Mouse (Mus musculus) frontal cortex, postnatal 10 days (tissue): Measurements from ENCODE around the gene Scgn.
A peak's percentile ranks its signal among the peaks of the same experiment; 100 is the strongest.

Experiments used
- DNase-seq, 2 experiments: peaks; one replicate each; pipeline ENCODE4 v3.0.0; 2022; ENCODE audit warnings: low spot score in 2 of 2, mixed read lengths in 1 of 2

The Scgn gene

DNA sequence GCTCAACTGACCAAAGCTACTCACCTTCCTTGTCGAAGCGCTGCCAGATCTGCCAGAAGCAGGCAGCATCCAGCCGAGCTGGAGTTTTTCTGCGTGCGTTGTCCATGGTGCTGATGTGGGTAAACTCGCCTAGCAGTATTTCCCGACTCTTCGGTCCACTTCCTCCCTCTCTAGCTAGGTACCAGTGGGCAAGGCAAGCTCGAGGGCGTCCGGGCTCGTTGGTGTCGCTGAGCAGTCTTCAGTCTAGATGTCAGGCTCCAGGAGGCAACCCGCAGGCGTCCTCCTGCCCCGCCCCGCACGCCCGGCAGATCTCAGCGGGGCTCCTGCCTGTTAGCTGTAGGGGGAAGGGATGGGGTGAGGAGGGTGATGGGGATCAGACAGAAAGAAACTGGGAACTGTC lies at the start of gene Scgn:
Gene Scgn, minus strand, starts transcription at position 287 of the 400 bp plus-strand sequence.
- peak in 1 of 2 experiments; percentile 29 for DNase-seq

DNA sequence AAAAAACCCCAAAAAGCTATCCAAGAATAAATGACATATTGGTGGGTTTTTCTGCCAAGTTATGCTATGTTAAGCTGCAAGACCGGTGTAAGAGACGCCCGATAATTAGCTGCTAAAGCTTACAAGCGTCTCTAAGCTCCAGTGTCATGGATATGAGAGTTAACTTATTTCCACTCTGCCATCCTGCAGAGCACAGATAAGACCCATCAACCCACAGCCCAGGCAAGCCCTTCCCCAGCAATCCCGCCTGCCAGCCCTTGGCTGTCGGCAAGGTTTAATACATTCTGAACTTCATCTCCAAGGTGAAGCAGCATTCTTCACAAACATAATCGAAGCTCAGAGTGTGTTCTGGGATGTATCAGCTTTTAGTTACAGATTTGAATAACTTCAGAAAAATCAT lies 49.2 kb upstream of the Scgn start:
- DNase-seq = no peak

- DNase-seq = no peak
Observed at GRCm38 (mm10) chr13:24037502-24037901, 46.5 kb upstream of the Scgn start.

- no peak for DNase-seq
Observed at GRCm38 (mm10) chr13:24036150-24036549, 45.1 kb upstream of the Scgn start.

DNA sequence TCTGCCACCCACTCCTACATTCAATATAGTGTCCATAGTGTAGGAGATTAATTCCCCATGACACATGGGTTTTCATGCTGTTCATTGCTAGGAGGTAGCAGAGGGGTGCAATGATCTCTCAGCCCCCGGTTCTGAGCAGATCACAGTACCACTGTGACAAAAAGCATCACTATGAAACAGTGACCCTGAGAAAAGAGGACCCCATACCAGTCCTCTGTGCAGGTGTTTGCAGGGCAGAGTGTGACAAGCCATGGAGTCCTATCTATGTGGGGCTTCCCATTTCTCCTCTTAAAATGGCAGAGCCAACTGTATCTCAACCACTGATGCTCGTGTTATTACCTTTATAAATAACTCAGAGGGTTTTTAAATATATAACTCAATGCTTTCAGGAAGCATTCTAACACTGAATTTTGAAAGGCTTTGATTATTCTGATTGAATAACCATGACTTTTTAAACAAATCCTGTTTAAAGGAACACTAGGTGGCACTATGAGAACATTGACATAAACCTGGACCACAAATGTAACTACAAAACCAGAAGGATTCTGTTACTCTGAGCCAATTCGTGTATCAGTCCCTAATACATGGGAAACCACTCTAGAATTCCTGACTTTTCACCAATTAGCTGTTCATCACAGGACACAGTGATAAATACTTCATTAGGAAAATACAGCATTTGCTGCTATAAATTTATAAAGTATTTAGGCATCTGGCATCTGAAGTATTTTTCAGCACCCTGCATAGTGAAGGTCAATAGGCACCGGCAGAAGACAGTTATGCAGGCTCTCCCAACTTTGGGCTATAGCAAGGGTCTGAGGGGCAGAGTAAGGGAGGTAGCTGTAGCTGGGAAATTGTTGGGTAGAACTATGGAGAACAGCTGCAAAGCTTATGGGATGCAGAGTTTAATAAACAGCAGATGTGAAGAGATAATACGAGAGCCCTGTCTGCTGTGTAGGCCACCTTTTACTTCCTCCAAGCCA lies 36.5 kb upstream of the Scgn start:
- no peak for DNase-seq

DNA sequence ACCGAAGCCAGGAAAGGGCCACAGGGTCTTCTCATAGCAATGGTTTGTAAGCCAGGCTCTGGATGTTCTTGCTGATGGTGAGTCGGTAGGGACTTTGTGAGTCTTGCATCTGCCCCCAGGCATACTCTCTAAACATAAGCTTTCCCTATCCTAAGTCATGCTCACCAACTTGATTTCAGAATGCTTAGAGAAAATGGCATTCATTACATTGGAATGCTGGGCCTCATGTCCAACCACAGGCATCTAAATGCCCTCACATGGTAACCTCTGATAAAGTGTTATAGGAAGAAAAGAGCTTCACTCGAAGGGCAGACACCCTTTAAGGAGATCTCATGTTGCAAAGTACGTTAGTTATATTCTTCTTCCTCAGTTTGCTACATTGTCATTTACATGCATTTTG lies 27.5 kb upstream of the Scgn start:
- DNase-seq = no peak

- DNase-seq = no peak
Observed at GRCm38 (mm10) chr13:24005528-24005927, 14.5 kb upstream of the Scgn start.

GRCm38 (mm10) chr13:24001797-24002196 lies 10.8 kb upstream of the Scgn start:
- DNase-seq = no peak

DNA sequence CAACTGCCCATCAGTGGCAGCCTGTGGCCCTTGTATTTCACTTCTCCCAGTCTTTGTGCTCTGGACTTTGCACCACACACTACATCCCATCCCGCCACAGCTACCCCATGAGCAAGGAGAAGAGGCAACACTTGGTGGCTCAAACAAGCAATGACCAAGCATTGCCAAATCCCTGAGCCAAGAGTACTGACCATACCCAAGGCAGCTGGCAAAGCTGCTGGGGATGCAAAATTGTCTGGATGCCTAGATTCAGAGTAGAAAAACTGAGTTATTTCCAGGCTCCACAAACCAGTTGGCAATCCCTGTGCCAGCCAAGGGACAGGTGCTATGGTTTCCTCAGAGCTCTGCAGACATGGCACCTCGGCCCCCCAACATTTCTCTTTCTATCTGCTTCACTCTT lies 10.1 kb upstream of the Scgn start:
- DNase-seq = no peak

DNA sequence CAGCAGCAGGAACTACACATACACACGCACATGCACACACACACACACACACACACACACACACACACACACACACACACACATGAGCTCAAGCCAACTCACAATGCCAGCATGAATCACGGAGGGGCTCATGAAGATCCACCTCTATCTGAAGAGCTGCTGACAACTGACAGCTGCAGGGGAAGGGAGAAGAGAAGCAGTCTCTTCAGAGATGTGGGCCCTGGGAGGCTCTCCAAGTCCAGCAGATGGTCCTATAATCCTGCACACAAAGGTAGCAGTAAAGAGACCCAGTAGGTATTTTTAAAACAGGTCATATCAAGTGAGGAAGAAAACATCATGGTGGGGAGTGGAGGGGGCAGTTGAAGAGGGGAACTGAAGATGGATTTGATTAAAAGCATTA lies 7.8 kb upstream of the Scgn start:
- DNase-seq = no peak

- DNase-seq = no peak
Observed at GRCm38 (mm10) chr13:23994756-23995155, 3.7 kb upstream of the Scgn start.

DNA sequence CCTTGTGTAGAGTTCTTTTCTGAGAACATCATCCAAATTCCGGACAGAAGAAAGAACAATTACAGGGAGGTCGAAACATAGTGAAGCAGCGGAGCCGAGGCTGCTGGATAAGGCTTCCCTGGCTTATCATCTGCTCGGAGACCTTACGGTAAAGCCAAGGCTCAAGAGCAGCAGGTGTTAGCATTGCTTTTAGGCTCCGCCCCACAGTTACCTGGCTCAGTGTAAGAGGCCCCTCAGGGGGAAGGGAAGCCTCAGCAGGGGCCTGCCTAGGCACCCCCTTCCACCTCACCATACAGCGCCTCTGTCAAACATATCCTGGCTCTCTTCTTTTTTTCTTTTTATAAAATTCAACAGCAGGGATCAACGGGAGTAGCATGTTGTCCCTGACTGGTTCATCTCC lies 3.0 kb upstream of the Scgn start:
- DNase-seq = no peak

DNA sequence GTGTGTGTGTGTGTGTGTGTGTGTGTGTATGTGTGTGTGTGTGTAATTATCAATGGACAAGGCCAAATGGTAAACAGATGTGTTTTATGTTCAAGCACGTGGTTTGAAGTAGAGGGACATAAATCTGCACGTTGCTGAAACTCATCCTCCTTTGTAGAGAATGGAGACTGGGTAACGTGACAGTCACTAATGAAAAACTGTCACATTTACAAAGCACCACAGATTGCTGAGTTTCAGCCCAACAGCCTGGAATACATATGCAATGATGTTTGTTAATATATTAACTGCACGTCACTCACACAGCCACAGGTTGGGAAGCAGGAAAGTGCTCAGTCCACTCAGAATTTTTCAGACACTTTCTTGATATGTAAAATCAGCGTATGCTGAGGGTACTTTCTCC lies 563 bp downstream of the Scgn start:
- DNase-seq = no peak

- no peak for DNase-seq
Observed at GRCm38 (mm10) chr13:23985130-23985529, 5.9 kb downstream of the Scgn start.

- DNase-seq = no peak
Observed at GRCm38 (mm10) chr13:23972271-23972670, 18.7 kb downstream of the Scgn start.

DNA sequence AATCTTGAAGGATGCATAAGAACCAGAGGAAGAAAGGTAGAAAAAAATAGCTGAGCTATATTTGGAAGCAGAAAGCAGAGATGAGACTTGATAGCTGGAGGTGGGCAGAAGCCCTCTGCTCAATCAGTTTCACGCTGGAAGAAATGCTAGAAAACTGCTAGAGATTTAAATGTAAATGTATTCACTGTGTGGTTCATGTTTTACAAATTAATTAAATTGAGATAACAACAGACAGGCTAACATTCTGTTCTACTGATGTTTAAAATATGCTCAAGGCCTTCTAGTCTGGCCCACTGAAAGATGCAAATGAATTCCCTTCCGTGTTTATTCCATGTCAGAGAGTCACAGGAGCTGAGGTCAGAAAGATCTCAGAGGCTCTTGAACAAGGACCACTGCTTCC lies 19.1 kb downstream of the Scgn start:
- DNase-seq = no peak

- no peak for DNase-seq
Observed at GRCm38 (mm10) chr13:23964909-23965308, 26.1 kb downstream of the Scgn start.

GRCm38 (mm10) chr13:23959776-23960175 lies 31.2 kb downstream of the Scgn start:
- no peak for DNase-seq

- no peak for DNase-seq
Observed at GRCm38 (mm10) chr13:23950928-23951327, 40.1 kb downstream of the Scgn start.

DNA sequence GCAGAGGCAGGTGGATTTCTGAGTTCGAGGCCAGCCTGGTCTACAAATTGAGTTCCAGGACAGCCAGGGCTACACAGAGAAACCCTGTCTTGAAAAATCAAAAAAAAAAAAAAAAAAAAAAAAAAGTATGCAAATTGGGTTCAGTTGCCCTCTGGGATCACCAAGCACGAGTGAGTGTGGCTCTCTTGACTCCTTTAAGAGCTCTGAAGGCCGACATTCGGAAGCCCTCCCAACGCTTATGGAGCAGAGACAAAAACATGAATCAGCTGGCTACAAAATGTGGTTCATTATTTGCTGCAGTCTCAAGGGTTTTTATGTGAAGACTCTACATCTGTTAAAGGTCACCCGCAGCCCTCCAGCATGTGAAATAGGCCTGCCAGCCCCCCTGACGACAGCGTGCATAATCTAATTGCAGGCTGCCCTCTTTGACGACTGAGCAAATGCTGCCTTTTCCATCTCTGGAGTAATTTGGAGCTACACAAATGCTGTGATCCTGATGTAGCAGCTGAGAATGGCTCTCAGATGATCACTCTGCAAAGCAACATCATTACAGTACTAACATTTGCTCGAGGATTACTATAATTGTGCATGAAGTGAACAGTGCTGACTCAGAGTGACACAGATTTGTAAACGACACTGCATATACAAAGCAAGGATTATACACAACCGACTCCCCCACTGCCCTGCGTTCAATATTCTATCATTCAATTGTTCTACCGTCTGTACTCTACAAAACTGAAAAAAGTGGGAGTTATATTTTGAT lies 41.3 kb downstream of the Scgn start:
- peak; percentile 14 to 17 for DNase-seq

GRCm38 (mm10) chr13:23946254-23946653 lies 44.8 kb downstream of the Scgn start:
- DNase-seq = no peak

DNA sequence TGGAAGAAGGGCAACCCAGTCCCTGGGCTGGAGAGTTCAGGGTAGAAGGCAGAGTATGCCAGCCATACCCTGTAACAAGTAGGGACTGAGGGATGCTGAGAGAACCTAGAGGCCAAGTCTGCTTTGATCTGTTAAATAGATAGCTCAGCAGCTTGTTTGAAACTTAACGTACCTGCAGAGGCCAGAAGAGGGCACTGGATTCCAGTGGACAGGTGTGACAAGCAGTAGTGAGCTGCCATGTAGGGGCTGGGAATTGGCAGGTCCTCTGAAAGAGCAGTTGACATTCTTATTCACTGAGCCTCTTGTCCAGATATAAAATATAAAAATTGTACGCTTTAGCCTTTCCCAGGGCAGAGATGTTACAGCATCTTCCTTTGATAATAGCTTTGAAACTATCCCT lies 48.2 kb downstream of the Scgn start:
- DNase-seq = no peak

- no peak for DNase-seq
Observed at GRCm38 (mm10) chr13:23940291-23940690, 50.7 kb downstream of the Scgn start.
